Mouse (Mus musculus) myocyte (in vitro differentiated cells): ENCODE measurements around the gene Fam181a.

Experiments
- E2F4 ChIP-seq: IDR thresholded peaks from one replicate; pipeline ENCODE4 v1.6.1; 2011; ENCODE audit warnings: mild to moderate bottlenecking, control low read depth, moderate library complexity; ENCODE audit not compliant: insufficient read depth
- MAX ChIP-seq: IDR thresholded peaks from one replicate; pipeline ENCODE4 v1.6.1; 2011; ENCODE audit warnings: low read depth, mild to moderate bottlenecking, control low read depth
- POLR2A ChIP-seq: IDR thresholded peaks from one replicate; pipeline ENCODE4 v1.6.1; 2011; ENCODE audit warnings: low read depth, mild to moderate bottlenecking, control low read depth, moderate library complexity; ENCODE audit not compliant: insufficient read length
- TCF12 ChIP-seq: IDR thresholded peaks from one replicate; pipeline ENCODE4 v1.6.1; 2011; ENCODE audit warnings: mild to moderate bottlenecking, control low read depth; ENCODE audit not compliant: poor library complexity, insufficient read depth, severe bottlenecking
- USF1 ChIP-seq: IDR thresholded peaks from one replicate; pipeline ENCODE4 v1.6.1; 2011; ENCODE audit warnings: low read depth, mild to moderate bottlenecking, control low read depth, moderate library complexity

DNA sequence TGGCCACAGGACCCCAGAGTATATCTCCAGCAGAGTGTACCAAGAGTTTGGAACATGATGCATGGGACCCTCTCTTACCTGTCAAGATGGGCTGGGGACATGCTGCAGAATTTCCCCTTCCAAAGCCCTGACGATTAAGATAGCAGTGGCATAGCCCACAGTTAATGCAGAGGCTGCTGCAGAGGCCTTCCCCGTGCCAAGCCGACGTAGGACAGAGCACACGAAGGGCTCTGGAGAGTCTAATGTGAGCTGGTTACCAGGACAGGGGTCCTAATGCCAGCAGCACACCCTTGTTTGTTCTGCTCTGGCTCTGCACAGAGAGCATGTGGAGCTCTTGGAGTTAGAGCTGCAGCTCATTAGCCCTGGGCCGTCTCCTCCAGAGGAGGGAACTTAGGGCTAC lies 2.5 kb downstream of the Fam181a start:
- TF ChIP-seq POLR2A (no peak), TCF12 (no peak), E2F4 (no peak), MAX (no peak), USF1 (no peak)
